Mouse (Mus musculus): ENCODE measurements at regions not wholly inside any gene's neighbourhood (a gene's known extent, or its start where the extent isn't known, plus 50 kb on each side); places are given as distances from the start of the nearest gene placed in this dataset.

GRCm38 (mm10) chr4:9781318-9781717, 1093.0 kb upstream of the 2610301B20Rik start:
- Histone ChIP-seq H3K27ac (no peak overlapping the region), H3K27me3 (replicated peaks) (no peaks in the 10 kb centered on the region), H3K4me3 (no peak overlapping the region), H3K4me1 (no peaks in the 10 kb centered on the region), H3K9ac (no peak overlapping the region), H3K9me3 (no peaks in the 10 kb centered on the region), H3K36me3 (replicated peaks) (no peaks in the 10 kb centered on the region), H3K4me2 (no peak overlapping the region)
- no peak for ATAC-seq (replicated peaks)
- 57% methylated on average over 2 of the region's 2 CpGs for WGBS

- Histone ChIP-seq H3K9ac (no peak overlapping the region), H3K27me3 (replicated peaks) (no peaks in the 10 kb centered on the region), H3K36me3 (replicated peaks) (no peaks in the 10 kb centered on the region), H3K27ac (no peak overlapping the region), H3K4me2 (no peak overlapping the region), H3K9me3 (no peaks in the 10 kb centered on the region), H3K4me3 (no peak overlapping the region), H3K4me1 (no peaks in the 10 kb centered on the region)
- 70% methylated on average over 5 of the region's 5 CpGs for WGBS
- no peak for ATAC-seq (replicated peaks)
These were observed 1086.4 kb upstream of the 2610301B20Rik start for GRCm38 (mm10) chr4:9787795-9788365.

- H3K4me1 ChIP-seq, result no peaks in the 10 kb centered on the region
- H3K4me2 ChIP-seq, result no peak overlapping the region
- no peaks in the 10 kb centered on the region for H3K27me3 ChIP-seq (replicated peaks)
- H3K36me3 ChIP-seq (replicated peaks), result no peaks in the 10 kb centered on the region
- H3K9ac ChIP-seq, result no peak overlapping the region
- no peaks in the 10 kb centered on the region for H3K9me3 ChIP-seq
- H3K4me3 ChIP-seq, result no peak overlapping the region
- no peak overlapping the region for H3K27ac ChIP-seq
- 93% methylated on average over 8 of the region's 8 CpGs for WGBS
- no peak for ATAC-seq (replicated peaks)
These were observed 1083.8 kb upstream of the 2610301B20Rik start for GRCm38 (mm10) chr4:9790478-9790877.
